Mouse (Mus musculus): ENCODE measurements at regions not wholly inside any gene's neighbourhood (a gene's known extent, or its start where the extent isn't known, plus 50 kb on each side); places are given as distances from the start of the nearest gene placed in this dataset.

DNA sequence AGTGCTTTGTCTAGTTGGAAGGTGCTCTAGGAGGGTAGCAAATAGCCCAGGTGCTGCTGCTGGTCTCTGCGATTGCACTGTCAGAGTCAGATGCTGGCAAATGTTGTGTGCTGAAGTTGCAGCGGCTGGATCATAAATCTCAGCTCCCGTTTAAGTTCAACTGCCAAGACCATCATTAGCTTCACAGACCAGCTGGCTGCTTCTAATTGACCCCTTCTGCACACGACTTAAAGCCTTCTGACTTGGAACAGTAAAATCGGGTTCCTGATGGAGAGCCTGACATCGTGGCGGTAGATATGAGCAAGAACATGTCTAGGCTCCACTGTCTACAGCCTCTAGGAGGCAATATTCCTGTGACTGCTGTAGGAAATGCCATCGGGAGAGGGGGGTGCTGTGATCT is 416.0 kb upstream of the Slc35b3 start:
- Histone ChIP-seq H3K27me3 (ENCODE audit: control insufficient read depth, insufficient read depth, low read length) (no peaks in the 10 kb centered on the region), H3K4me3 (ENCODE audit: low read depth, low read length) (no peak overlapping the region), H3K4me1 (ENCODE audit: control insufficient read depth, insufficient read depth, low read length) (no peaks in the 10 kb centered on the region), H3K4me2 (replicated peaks; ENCODE audit: low read depth, low read length) (no peak overlapping the region), H3K36me3 (ENCODE audit: control insufficient read depth, insufficient read depth, low read length) (no peaks in the 10 kb centered on the region), H3K27ac (ENCODE audit: low read length) (no peak overlapping the region), H3K9ac (replicated peaks; ENCODE audit: low read depth, low read length) (no peak overlapping the region), H3K9me3 (ENCODE audit: control insufficient read depth, low read depth, low read length) (no peaks in the 10 kb centered on the region)
- no peak for ATAC-seq (ENCODE audit: insufficient number of reproducible peaks, insufficient read depth, low FRiP score, low read depth)
- WGBS, result 49% methylated on average over 8 of the region's 8 CpGs

DNA sequence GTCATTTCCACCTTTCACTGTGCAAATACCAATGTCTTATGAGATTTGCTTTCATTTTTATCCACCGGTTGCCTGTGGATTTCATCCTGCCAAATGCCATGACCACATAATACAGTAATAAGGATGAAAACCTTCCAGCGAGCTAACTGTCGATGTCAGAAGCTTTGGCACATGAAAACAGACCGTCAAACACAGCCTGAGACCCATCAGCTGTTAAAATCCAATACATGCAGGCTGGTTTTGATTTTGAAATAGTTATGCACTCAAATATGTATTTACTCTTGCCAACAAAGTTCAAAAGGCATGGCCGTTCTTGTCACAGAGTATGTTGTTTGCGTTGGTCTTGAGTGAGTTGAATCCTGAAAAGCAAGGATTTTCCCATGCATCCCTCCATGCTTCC is 415.6 kb upstream of the Slc35b3 start:
- Histone ChIP-seq H3K4me1 (ENCODE audit: control insufficient read depth, insufficient read depth, low read length) (no peaks in the 10 kb centered on the region), H3K4me2 (replicated peaks; ENCODE audit: low read depth, low read length) (no peak overlapping the region), H3K9ac (replicated peaks; ENCODE audit: low read depth, low read length) (no peak overlapping the region), H3K9me3 (ENCODE audit: control insufficient read depth, low read depth, low read length) (no peaks in the 10 kb centered on the region), H3K27me3 (ENCODE audit: control insufficient read depth, insufficient read depth, low read length) (no peaks in the 10 kb centered on the region), H3K4me3 (ENCODE audit: low read depth, low read length) (no peak overlapping the region), H3K36me3 (ENCODE audit: control insufficient read depth, insufficient read depth, low read length) (no peaks in the 10 kb centered on the region), H3K27ac (ENCODE audit: low read length) (no peak overlapping the region)
- ATAC-seq (ENCODE audit: insufficient number of reproducible peaks, insufficient read depth, low FRiP score, low read depth), result no peak
- 71% methylated on average over 6 of the region's 6 CpGs for whole genome bisulfite sequencing

DNA sequence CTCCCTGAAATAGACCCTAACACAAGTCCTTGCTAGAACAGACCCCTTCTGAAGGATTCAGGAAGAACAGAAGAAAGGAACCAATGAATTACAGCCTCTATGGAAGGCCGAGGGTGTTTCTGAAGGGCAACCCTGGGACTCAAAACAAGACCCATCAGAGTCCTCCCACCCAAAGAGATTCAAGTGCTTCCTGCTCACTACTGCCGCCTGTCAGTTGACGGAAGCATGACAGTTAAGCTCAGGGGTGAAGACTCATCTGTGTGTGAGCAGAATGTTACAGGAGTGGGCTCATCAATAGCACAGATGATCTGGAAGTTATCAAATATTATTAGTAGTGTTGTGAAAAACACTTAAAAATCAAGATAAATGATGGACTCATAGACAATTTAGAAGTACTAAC is 411.9 kb upstream of the Slc35b3 start:
- no peak overlapping the region for H3K4me2 ChIP-seq (replicated peaks; ENCODE audit: low read depth, low read length)
- no peak for ATAC-seq (ENCODE audit: insufficient number of reproducible peaks, insufficient read depth, low FRiP score, low read depth)
- no peak overlapping the region for H3K4me3 ChIP-seq (ENCODE audit: low read depth, low read length)
- H3K27me3 ChIP-seq (ENCODE audit: control insufficient read depth, insufficient read depth, low read length), result no peaks in the 10 kb centered on the region
- H3K4me1 ChIP-seq (ENCODE audit: control insufficient read depth, insufficient read depth, low read length), result no peaks in the 10 kb centered on the region
- no peak overlapping the region for H3K27ac ChIP-seq (ENCODE audit: low read length)
- H3K36me3 ChIP-seq (ENCODE audit: control insufficient read depth, insufficient read depth, low read length), result no peaks in the 10 kb centered on the region
- H3K9ac ChIP-seq (replicated peaks; ENCODE audit: low read depth, low read length), result no peak overlapping the region
- H3K9me3 ChIP-seq (ENCODE audit: control insufficient read depth, low read depth, low read length), result no peaks in the 10 kb centered on the region
- whole genome bisulfite sequencing, result 77% methylated on average over 3 of the region's 3 CpGs

DNA sequence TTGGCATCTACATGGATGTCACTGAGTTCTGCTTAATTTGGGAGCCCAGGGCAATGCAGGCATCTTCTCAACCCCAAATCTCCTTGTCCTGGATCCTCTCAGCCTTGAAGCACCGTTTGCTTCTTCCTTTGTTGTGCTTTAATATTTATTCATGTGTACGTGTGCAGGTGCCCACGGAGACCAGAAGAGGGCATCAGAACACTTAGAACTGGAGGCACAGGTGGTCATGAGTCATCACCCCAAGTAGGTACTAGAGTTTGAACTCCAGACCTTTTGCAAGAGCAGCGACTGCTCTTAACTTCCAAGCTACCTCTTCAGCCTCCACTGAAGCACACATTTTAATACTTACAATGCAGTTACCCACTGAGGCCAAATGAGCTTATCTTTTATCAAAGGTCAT is 403.0 kb upstream of the Slc35b3 start:
- WGBS, result 68% methylated on average over 4 of the region's 4 CpGs
- Histone ChIP-seq H3K27me3 (ENCODE audit: control insufficient read depth, insufficient read depth, low read length) (no peaks in the 10 kb centered on the region), H3K4me1 (ENCODE audit: control insufficient read depth, insufficient read depth, low read length) (no peaks in the 10 kb centered on the region), H3K4me3 (ENCODE audit: low read depth, low read length) (no peak overlapping the region), H3K4me2 (replicated peaks; ENCODE audit: low read depth, low read length) (no peak overlapping the region), H3K36me3 (ENCODE audit: control insufficient read depth, insufficient read depth, low read length) (no peaks in the 10 kb centered on the region), H3K9me3 (ENCODE audit: control insufficient read depth, low read depth, low read length) (no peaks in the 10 kb centered on the region), H3K27ac (ENCODE audit: low read length) (no peak overlapping the region), H3K9ac (replicated peaks; ENCODE audit: low read depth, low read length) (no peak overlapping the region)
- no peak for ATAC-seq (ENCODE audit: insufficient number of reproducible peaks, insufficient read depth, low FRiP score, low read depth)

DNA sequence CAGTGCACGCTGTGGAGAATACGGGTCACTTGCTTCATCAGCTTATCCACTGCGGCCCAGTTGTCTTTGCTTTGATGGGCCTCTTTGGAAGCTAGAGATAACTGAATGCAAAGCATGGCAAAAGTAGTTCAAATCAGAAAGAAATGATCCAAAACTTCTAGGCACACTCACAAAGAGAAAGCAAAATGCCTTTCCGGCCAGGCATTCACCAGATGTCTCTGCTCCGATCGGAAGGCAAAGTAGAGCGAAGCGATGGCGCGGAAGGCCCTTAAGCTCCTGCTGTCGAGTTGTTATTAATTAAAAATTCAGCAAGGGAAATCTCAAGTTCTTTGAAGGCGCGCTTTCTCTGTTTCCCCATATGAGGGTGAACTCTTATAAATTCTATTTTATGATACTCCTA is 401.9 kb upstream of the Slc35b3 start:
- 59% methylated on average over 12 of the region's 13 CpGs for WGBS
- no peaks in the 10 kb centered on the region for H3K9me3 ChIP-seq (ENCODE audit: control insufficient read depth, low read depth, low read length)
- H3K4me3 ChIP-seq (ENCODE audit: low read depth, low read length), result no peak overlapping the region
- no peak overlapping the region for H3K27ac ChIP-seq (ENCODE audit: low read length)
- H3K36me3 ChIP-seq (ENCODE audit: control insufficient read depth, insufficient read depth, low read length), result no peaks in the 10 kb centered on the region
- no peak overlapping the region for H3K9ac ChIP-seq (replicated peaks; ENCODE audit: low read depth, low read length)
- H3K4me1 ChIP-seq (ENCODE audit: control insufficient read depth, insufficient read depth, low read length), result no peaks in the 10 kb centered on the region
- no peaks in the 10 kb centered on the region for H3K27me3 ChIP-seq (ENCODE audit: control insufficient read depth, insufficient read depth, low read length)
- no peak overlapping the region for H3K4me2 ChIP-seq (replicated peaks; ENCODE audit: low read depth, low read length)
- ATAC-seq (ENCODE audit: insufficient number of reproducible peaks, insufficient read depth, low FRiP score, low read depth), result no peak

DNA sequence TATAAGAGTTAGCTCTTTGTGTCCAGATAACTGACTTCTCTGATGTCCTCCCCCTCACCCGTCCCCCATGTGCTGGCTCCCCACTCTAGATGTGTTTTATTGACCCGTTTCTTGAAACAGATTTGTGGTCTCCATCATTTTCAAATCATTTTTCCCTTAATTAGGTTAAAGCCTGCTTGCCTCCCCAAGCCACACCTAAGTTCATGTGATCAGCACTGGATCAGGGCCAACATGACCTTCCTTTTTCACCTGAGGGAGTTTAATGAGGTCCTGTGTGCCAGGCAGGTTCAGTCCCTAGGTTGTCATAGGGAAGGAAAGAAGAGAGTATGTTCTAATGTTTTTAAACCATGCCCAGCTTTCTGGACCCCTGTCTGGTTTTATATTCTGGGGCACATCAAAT is 390.9 kb upstream of the Slc35b3 start:
- 51% methylated on average over 2 of the region's 2 CpGs for WGBS
- no peaks in the 10 kb centered on the region for H3K36me3 ChIP-seq (ENCODE audit: control insufficient read depth, insufficient read depth, low read length)
- H3K9ac ChIP-seq (replicated peaks; ENCODE audit: low read depth, low read length), result no peak overlapping the region
- H3K27me3 ChIP-seq (ENCODE audit: control insufficient read depth, insufficient read depth, low read length), result no peaks in the 10 kb centered on the region
- ATAC-seq (ENCODE audit: insufficient number of reproducible peaks, insufficient read depth, low FRiP score, low read depth), result no peak
- H3K4me1 ChIP-seq (ENCODE audit: control insufficient read depth, insufficient read depth, low read length), result no peaks in the 10 kb centered on the region
- no peak overlapping the region for H3K27ac ChIP-seq (ENCODE audit: low read length)
- H3K4me3 ChIP-seq (ENCODE audit: low read depth, low read length), result no peak overlapping the region
- no peak overlapping the region for H3K4me2 ChIP-seq (replicated peaks; ENCODE audit: low read depth, low read length)
- H3K9me3 ChIP-seq (ENCODE audit: control insufficient read depth, low read depth, low read length), result no peaks in the 10 kb centered on the region

DNA sequence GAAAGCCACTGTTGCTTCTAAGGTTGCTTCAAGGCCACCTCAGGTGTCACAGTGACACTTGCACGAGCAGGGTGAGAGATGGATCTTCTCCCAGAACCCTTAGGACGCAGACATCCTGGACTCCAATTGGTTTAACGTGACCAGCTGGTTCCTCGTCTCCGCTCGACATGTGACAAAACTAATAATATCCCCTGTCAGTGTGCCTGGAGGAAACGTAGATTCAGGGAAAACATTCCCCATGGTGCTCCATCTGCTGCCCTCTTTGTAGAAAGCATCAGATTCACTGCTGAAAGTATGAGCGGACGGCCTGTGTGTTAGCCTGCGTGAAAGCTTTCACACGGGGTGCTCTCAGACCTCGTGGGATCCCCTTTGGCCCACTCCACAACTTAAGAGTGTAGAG is 390.0 kb upstream of the Slc35b3 start:
- H3K4me2 ChIP-seq (replicated peaks; ENCODE audit: low read depth, low read length), result no peak overlapping the region
- H3K27ac ChIP-seq (ENCODE audit: low read length), result no peak overlapping the region
- no peak for ATAC-seq (ENCODE audit: insufficient number of reproducible peaks, insufficient read depth, low FRiP score, low read depth)
- no peaks in the 10 kb centered on the region for H3K4me1 ChIP-seq (ENCODE audit: control insufficient read depth, insufficient read depth, low read length)
- no peak overlapping the region for H3K9ac ChIP-seq (replicated peaks; ENCODE audit: low read depth, low read length)
- no peaks in the 10 kb centered on the region for H3K9me3 ChIP-seq (ENCODE audit: control insufficient read depth, low read depth, low read length)
- no peaks in the 10 kb centered on the region for H3K27me3 ChIP-seq (ENCODE audit: control insufficient read depth, insufficient read depth, low read length)
- H3K4me3 ChIP-seq (ENCODE audit: low read depth, low read length), result no peak overlapping the region
- H3K36me3 ChIP-seq (ENCODE audit: control insufficient read depth, insufficient read depth, low read length), result no peaks in the 10 kb centered on the region
- 64% methylated on average over 12 of the region's 12 CpGs for WGBS

DNA sequence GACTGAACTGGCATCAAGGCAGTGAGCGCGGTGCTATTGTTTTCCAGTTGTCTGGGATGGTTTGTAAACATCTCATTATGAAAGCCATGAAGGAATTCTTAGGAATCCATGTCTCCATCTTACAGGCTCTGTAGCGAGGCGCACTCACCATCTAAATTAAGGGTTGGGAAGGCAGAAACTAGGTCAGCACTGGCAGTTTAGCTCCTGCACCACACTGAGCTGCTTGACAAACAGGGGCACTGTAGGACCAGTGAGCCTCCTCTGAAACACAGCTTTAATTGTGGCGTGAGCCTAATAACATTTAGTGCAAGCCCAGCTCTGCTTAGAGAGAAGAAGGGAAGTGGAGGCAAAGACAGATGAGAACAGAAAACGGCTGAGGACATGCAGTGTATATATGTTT is 387.1 kb upstream of the Slc35b3 start:
- Histone ChIP-seq H3K4me2 (replicated peaks; ENCODE audit: low read depth, low read length) (no peak overlapping the region), H3K4me1 (ENCODE audit: control insufficient read depth, insufficient read depth, low read length) (no peaks in the 10 kb centered on the region), H3K27me3 (ENCODE audit: control insufficient read depth, insufficient read depth, low read length) (no peaks in the 10 kb centered on the region), H3K9me3 (ENCODE audit: control insufficient read depth, low read depth, low read length) (no peaks in the 10 kb centered on the region), H3K4me3 (ENCODE audit: low read depth, low read length) (no peak overlapping the region), H3K36me3 (ENCODE audit: control insufficient read depth, insufficient read depth, low read length) (no peaks in the 10 kb centered on the region), H3K27ac (ENCODE audit: low read length) (no peak overlapping the region), H3K9ac (replicated peaks; ENCODE audit: low read depth, low read length) (no peak overlapping the region)
- ATAC-seq (ENCODE audit: insufficient number of reproducible peaks, insufficient read depth, low FRiP score, low read depth), result no peak
- WGBS, result 78% methylated on average over 6 of the region's 6 CpGs

DNA sequence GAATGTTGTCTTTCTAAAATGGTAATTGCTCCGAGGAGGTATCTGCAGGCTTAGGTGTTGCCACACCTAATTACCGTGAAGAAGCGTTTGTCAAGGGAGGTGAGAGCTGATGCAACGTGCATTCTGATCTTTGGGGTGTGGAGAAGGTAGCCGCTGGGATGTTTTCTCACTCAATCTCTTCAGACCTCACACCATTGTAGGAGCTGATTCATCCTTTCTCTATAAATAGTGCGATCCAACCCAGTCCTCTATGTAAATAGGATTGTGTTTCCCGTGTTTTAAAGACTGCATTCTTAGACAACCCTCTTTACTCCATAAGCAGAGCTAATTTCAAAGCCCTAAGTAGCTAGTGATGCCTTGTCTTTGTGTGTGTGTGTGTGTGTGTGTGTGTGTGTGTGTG is 374.2 kb upstream of the Slc35b3 start:
- H3K27me3 ChIP-seq (ENCODE audit: control insufficient read depth, insufficient read depth, low read length), result no peaks in the 10 kb centered on the region
- no peaks in the 10 kb centered on the region for H3K9me3 ChIP-seq (ENCODE audit: control insufficient read depth, low read depth, low read length)
- H3K4me3 ChIP-seq (ENCODE audit: low read depth, low read length), result no peak overlapping the region
- ATAC-seq (ENCODE audit: insufficient number of reproducible peaks, insufficient read depth, low FRiP score, low read depth), result no peak
- H3K27ac ChIP-seq (ENCODE audit: low read length), result no peak overlapping the region
- H3K4me2 ChIP-seq (replicated peaks; ENCODE audit: low read depth, low read length), result no peak overlapping the region
- 42% methylated on average over 7 of the region's 7 CpGs for WGBS
- no peak overlapping the region for H3K9ac ChIP-seq (replicated peaks; ENCODE audit: low read depth, low read length)
- no peaks in the 10 kb centered on the region for H3K36me3 ChIP-seq (ENCODE audit: control insufficient read depth, insufficient read depth, low read length)
- H3K4me1 ChIP-seq (ENCODE audit: control insufficient read depth, insufficient read depth, low read length), result no peaks in the 10 kb centered on the region

Data from stomach, embryonic 14.5 days (tissue).